Mouse (Mus musculus) inflammation-experienced regulatory T-cells, adult 6 months (primary cell): ENCODE results near the gene H2al1k. TPM values are rescaled to one million over a fixed set of nuclear protein-coding genes. Genes with fewer than 3 reads are reported as not detected.
"Not testable (repeated sequence)": the region's sequence is repeated elsewhere in the genome, so short reads cannot be mapped to it uniquely, and the experiment has no call there.

Experiments used
- ATAC-seq: one replicate; pipeline ENCODE4 v1.8.0; 2017
- polyA plus RNA-seq, 3 experiments: library from polyadenylated mRNA; unstranded; fragments of 100-300 nt; shearing (Covaris generic); gene quantifications; one replicate each; pipeline ENCODE4 v1.2.1; 2017

The H2al1k gene
- not detected for polyA plus RNA-seq

GRCm38 (mm10) chrX:9350327-9350726, at the start of gene H2al1k:
TSS of gene H2al1k (plus strand) at chrX:9350627.
- not testable (repeated sequence) for ATAC-seq

DNA sequence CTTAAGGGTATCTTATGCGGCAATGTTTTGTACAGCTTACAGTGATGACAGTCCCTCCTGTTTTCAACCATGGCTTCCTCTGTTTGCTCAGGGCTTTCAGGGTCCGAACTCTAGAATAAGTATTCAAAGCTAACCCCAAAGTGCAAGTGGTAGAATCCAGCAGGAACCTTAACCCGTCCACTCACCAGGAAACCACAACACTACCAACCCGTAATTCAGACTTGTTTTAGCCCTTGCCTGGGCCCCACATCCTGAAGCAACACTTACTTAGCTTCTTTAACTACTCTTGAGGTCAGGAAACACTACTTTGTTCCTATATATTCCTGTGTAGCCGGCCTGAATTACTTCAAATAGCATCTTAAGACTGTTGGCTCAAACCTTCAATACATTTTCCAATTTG, 47.6 kb upstream of the H2al1k start:
- ATAC-seq = no peak

DNA sequence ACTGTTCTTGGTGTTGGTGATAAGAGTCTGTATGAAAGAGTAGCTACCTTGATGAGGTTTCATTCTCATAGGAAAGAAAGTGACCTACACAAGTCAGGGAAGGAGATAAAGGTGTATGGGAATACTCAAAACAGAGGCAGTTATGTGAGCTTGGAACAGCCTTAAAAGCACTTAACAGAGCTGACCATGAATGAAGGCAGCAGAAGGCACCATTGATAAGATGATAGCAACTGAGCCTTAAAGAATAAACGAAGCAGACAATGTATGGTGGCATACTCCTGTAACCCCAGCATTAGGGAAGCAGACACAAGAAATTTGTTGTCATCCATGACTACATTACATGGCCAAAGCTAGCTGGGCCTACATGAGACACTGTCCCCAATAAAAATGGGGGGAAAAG, 47.0 kb upstream of the H2al1k start:
- no peak for ATAC-seq

GRCm38 (mm10) chrX:9316457-9316856, 34.0 kb upstream of the H2al1k start:
- not testable (repeated sequence) for ATAC-seq

- ATAC-seq = not testable (repeated sequence)
These were observed 22.5 kb upstream of the H2al1k start for GRCm38 (mm10) chrX:9327954-9328353.

GRCm38 (mm10) chrX:9332366-9332962, 18.0 kb upstream of the H2al1k start:
- ATAC-seq = peak; percentile 73

DNA sequence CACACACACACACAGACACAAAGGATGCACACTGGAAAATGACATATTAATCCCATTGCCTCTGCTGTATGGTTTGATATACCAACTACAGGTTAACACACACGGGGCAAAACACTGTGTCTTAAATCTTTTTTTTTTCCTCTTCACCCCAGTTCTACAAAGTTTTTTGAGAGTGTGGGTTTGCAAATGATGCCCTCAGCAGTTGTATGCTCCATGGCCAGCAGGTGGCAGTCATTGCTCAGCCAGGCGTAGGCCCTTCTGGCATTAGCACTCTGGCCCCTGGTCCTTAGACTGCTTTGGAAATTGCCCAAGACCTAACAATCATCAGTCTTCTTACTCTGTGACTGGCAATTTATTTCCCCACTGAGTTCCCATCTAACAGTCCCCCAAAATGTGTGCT, 17.4 kb upstream of the H2al1k start:
- peak; percentile 92 for ATAC-seq

DNA sequence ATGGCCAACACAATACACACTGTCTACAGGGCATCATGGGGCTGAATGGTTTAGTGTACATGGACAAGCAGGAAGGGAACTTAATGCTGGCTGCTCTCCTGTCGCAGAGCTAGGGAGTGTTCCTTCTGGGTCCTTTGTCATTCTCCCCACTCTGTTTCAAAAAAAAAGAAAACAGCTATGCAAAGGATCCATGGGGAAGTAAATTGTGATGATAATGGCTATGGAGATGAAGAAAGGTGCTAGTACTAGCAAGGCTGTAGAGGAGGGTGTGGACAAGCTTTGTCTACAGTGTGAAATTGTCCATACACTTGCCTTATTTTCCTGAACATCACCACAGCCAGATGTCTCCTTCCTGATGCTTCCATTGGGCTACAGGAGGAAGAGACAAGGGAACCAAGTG, 15.4 kb upstream of the H2al1k start:
- not testable (repeated sequence) for ATAC-seq

- not testable (repeated sequence) for ATAC-seq
These were observed 23.6 kb downstream of the H2al1k start for GRCm38 (mm10) chrX:9374012-9374411.

DNA sequence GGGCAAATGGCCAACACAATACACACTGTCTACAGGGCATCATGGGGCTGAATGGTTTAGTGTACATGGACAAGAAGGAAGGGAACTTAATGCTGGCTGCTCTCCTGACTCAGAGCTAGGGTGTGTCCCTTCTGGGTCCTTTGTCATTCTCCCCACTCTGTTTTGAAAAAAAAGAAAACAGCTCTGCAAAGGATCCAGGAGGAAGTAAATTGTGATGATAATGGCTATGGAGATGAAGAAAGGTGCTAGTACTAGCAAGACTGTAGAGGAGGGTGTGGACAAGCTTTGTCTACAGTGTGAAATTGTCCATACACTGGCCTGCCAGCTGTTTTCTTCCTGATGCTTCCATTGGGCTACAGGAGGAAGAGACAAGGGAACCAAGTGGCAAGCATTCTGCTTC, 25.5 kb downstream of the H2al1k start:
- ATAC-seq = not testable (repeated sequence)

Other genes starting within 250 kb of the H2al1k start
- gene 4930402K13Rik, start 246.1 kb upstream of the H2al1k start, polyA plus RNA-seq = not detected
- gene Lancl3, start 150.7 kb upstream of the H2al1k start, polyA plus RNA-seq = 1 to 10 TPM in 2 of 3 experiments, under 1 TPM in 1; 0.83 to 1.5 (median 1.2) TPM
- gene Gm14862, start 93.7 kb upstream of the H2al1k start, polyA plus RNA-seq = 1 to 10 TPM in 1 of 3 experiments, not detected in 2; 1.1 TPM
- gene Xk, start 77.9 kb upstream of the H2al1k start, polyA plus RNA-seq = 1 to 10 TPM in 2 of 3 experiments, under 1 TPM in 1; 0.95 to 1.5 (median 1.2) TPM
- gene H2al1m, start 66.9 kb upstream of the H2al1k start, polyA plus RNA-seq = not detected
- gene Cybb, start 137.1 kb downstream of the H2al1k start, polyA plus RNA-seq = 10 to 100 TPM; 40.1 to 61.9 (median 61.8) TPM
- gene H2al1o, start 221.8 kb downstream of the H2al1k start, polyA plus RNA-seq = not detected